Mouse (Mus musculus) neural tube, embryonic 13.5 days (tissue): ENCODE results near the gene Tle2. TPM values are rescaled to one million over a fixed set of nuclear protein-coding genes. Genes with fewer than 3 reads are reported as not detected.
A peak's percentile ranks its signal among the peaks of the same experiment; 100 is the strongest.

Experiments
- ATAC-seq: fragments of 200-750 bp; cut with Nextera tagmentation; 2 replicates; pipeline ENCODE4 v1.8.0; 2017; ENCODE audit warnings: low read depth, mild to moderate bottlenecking, moderate TSS enrichment, moderate library complexity
- H3K27ac ChIP-seq: fragments of 300-500 bp; sonication (generic); replicated peaks from 2 replicates; pipeline ENCODE4 v1.5.1; 2015; ENCODE audit warnings: moderate library complexity, mild to moderate bottlenecking, inconsistent platforms
- H3K27me3 ChIP-seq: fragments of 300-500 bp; sonication (generic); 2 replicates; pipeline ENCODE4 v1.6.1; 2015; ENCODE audit warnings: mild to moderate bottlenecking, inconsistent platforms
- H3K36me3 ChIP-seq: fragments of 300-500 bp; sonication (generic); 2 replicates; pipeline ENCODE4 v1.6.1; 2015; ENCODE audit warnings: mild to moderate bottlenecking, inconsistent platforms
- H3K4me1 ChIP-seq: fragments of 300-500 bp; sonication (generic); replicated peaks from 2 replicates; pipeline ENCODE4 v1.6.1; 2015; ENCODE audit warnings: inconsistent platforms
- H3K4me2 ChIP-seq: fragments of 300-500 bp; sonication (generic); 2 replicates; pipeline ENCODE4 v1.6.1; 2015; ENCODE audit warnings: inconsistent platforms, mild to moderate bottlenecking, moderate library complexity
- H3K4me3 ChIP-seq: fragments of 300-500 bp; sonication (generic); 2 replicates; pipeline ENCODE4 v1.5.1; 2015; ENCODE audit warnings: mild to moderate bottlenecking, inconsistent platforms
- H3K9ac ChIP-seq: fragments of 300-500 bp; sonication (generic); 2 replicates; pipeline ENCODE4 v1.6.1; 2015; ENCODE audit warnings: moderate library complexity, mild to moderate bottlenecking, inconsistent platforms
- H3K9me3 ChIP-seq: fragments of 300-500 bp; sonication (generic); 2 replicates; pipeline ENCODE4 v1.6.1; 2016; ENCODE audit warnings: inconsistent platforms
- WGBS: fragments of 180-500 bp; shearing (Covaris S2); methylation state at CpG from one replicate; pipeline ENCODE4 v1.1.7; 2015; 5-methylcytosine and 5-hydroxymethylcytosine counted together
- polyA plus RNA-seq: library from polyadenylated mRNA; unstranded; fragments of >200 nt; fragmentation: Nextera tagmentation; extraction: Ambion mirVana; gene quantifications from 2 replicates; pipeline ENCODE4 v1.2.1, GENCODE M21; 2015

Gene Tle2
- polyA plus RNA-seq, 1 experiment from 2014 or later: 32.9 TPM

DNA sequence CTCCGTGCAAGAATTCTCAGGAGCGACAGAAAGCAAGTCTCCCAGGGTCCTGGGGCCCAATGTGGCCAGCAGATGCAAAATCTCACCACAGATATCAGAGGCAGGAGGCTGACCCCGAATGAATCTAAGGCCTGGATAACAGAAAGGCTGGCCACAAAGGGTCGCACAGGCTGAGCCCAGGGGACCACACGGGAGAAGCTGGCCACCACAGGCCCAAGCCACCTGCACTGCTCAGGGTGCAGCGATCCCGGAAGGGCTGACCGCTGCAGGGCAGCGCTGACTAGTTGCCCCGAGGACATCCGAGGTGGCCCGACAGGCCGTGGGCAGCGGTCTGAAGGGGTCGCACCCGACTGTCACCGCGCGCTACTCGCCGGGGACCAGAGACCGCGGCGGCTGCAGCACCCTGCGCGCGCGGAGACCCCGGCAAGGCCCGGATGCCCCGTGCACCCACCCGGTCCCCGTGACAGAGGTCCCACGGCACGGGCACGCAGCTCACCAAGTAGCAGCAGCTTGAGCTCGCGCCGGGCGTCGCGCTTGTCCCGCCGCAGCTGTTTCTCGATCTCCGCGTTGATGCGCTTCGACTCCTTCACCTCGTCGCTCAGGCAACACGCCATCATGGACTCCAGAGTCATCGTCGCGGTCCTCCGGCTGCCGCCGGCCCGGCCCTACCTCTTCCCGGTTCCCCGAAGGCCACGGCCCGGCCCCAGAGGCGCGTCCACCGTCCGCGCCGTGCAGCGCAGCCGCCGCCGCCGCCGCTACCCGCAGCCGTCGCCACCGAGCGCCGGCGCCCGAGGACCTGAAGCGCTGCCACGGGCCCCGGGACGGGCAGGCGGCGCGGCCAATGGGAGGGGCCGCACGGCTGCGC, 29.8 kb upstream of the Tle2 start:
- H3K4me2 ChIP-seq: peak overlapping the region; percentile 99
- peak overlapping the region; percentile 89 for H3K27ac ChIP-seq
- 0 out of 2 replicates have a peak, but pooled peaks cover 3% of the 10 kb centered on the region for H3K27me3 ChIP-seq
- WGBS: under 1% methylated on average over 91 of the region's 93 CpGs
- no peaks in the 10 kb centered on the region for H3K9me3 ChIP-seq
- peak; percentile 21 for ATAC-seq
- peak overlapping the region; percentile 94 for H3K4me3 ChIP-seq
- peaks cover 42% of the 10 kb centered on the region for H3K4me1 ChIP-seq
- no peaks in the 10 kb centered on the region for H3K36me3 ChIP-seq
- H3K9ac ChIP-seq: peak overlapping the region; percentile 98

GRCm38 (mm10) chr10:81545161-81545747, 29.1 kb upstream of the Tle2 start, which contains the start of gene Gna11:
Gene Gna11 (minus strand): TSS chr10:81545190.
- Histone ChIP-seq H3K9ac (peak within 1 kb of the TSS; percentile 98), H3K27ac (peak within 1 kb of the TSS; percentile 94), H3K9me3 (no peaks in the 10 kb centered on the region), H3K4me2 (peak within 1 kb of the TSS; percentile 99), H3K36me3 (no peaks in the 10 kb centered on the region), H3K27me3 (0 out of 2 replicates have a peak, but pooled peaks cover 3% of the 10 kb centered on the region), H3K4me3 (peak within 1 kb of the TSS; percentile 94), H3K4me1 (peaks cover 42% of the 10 kb centered on the region)
- 2% methylated on average over 35 of the region's 59 CpGs for WGBS
- peak; percentile 96 for ATAC-seq

GRCm38 (mm10) chr10:81546332-81546731, 28.0 kb upstream of the Tle2 start:
- no peaks in the 10 kb centered on the region for H3K9me3 ChIP-seq
- no peak for ATAC-seq
- H3K4me1 ChIP-seq: peaks cover 35% of the 10 kb centered on the region
- WGBS: 85% methylated on average over 5 of the region's 5 CpGs
- no peak overlapping the region for H3K4me3 ChIP-seq
- H3K36me3 ChIP-seq: no peaks in the 10 kb centered on the region
- no peak overlapping the region for H3K4me2 ChIP-seq
- H3K9ac ChIP-seq: peak overlapping the region; percentile 49; the same call in 1 of the 2 replicates
- peak overlapping the region; percentile 28; the same call in 1 of the 2 replicates for H3K27ac ChIP-seq
- H3K27me3 ChIP-seq: 0 out of 2 replicates have a peak, but pooled peaks cover 3% of the 10 kb centered on the region

GRCm38 (mm10) chr10:81546788-81547571, 27.4 kb upstream of the Tle2 start:
- no peak overlapping the region for H3K4me3 ChIP-seq
- no peak for ATAC-seq
- H3K27me3 ChIP-seq: 0 out of 2 replicates have a peak, but pooled peaks cover 3% of the 10 kb centered on the region
- no peaks in the 10 kb centered on the region for H3K36me3 ChIP-seq
- WGBS: 91% methylated on average over 13 of the region's 13 CpGs
- no peak overlapping the region for H3K27ac ChIP-seq
- peak overlapping the region; percentile 49; the same call in 1 of the 2 replicates for H3K9ac ChIP-seq
- H3K9me3 ChIP-seq: no peaks in the 10 kb centered on the region
- H3K4me2 ChIP-seq: no peak overlapping the region
- H3K4me1 ChIP-seq: peaks cover 29% of the 10 kb centered on the region

DNA sequence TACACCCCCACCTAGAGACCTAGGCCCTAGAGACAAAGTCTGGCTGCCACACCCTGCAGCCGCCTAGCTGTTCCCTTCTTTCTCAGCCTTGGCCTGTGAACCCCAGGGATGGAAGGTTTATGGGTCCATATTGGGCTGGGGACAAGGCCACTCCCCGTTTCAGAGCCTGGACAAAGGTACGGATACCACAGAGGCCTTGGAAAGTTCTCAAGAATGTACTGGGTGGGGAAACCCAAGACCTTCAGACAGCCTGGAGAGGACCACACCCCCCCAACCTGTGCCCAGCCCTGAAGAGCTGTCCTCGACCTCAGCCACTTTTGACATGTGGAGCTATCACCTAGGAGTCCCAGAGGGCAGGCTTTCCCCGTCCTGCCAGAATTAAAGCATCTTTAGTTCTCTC, 25.4 kb upstream of the Tle2 start:
- Histone ChIP-seq H3K9me3 (no peaks in the 10 kb centered on the region), H3K4me2 (no peak overlapping the region), H3K4me1 (peaks cover 9% of the 10 kb centered on the region), H3K9ac (peak overlapping the region; percentile 22; the same call in 1 of the 2 replicates), H3K4me3 (no peak overlapping the region), H3K27ac (no peak overlapping the region), H3K36me3 (no peaks in the 10 kb centered on the region), H3K27me3 (0 out of 2 replicates have a peak, but pooled peaks cover 3% of the 10 kb centered on the region)
- ATAC-seq: no peak
- WGBS: 69% methylated on average over 5 of the region's 5 CpGs

GRCm38 (mm10) chr10:81550257-81550656, 24.1 kb upstream of the Tle2 start:
- Histone ChIP-seq H3K27me3 (0 out of 2 replicates have a peak, but pooled peaks cover 3% of the 10 kb centered on the region), H3K9me3 (no peaks in the 10 kb centered on the region), H3K36me3 (no peaks in the 10 kb centered on the region), H3K9ac (no peak overlapping the region), H3K27ac (no peak overlapping the region), H3K4me2 (no peak overlapping the region), H3K4me1 (0 out of 2 replicates have a peak, but pooled peaks cover 4% of the 10 kb centered on the region), H3K4me3 (no peak overlapping the region)
- ATAC-seq: no peak
- 14% methylated on average over 7 of the region's 7 CpGs for WGBS

DNA sequence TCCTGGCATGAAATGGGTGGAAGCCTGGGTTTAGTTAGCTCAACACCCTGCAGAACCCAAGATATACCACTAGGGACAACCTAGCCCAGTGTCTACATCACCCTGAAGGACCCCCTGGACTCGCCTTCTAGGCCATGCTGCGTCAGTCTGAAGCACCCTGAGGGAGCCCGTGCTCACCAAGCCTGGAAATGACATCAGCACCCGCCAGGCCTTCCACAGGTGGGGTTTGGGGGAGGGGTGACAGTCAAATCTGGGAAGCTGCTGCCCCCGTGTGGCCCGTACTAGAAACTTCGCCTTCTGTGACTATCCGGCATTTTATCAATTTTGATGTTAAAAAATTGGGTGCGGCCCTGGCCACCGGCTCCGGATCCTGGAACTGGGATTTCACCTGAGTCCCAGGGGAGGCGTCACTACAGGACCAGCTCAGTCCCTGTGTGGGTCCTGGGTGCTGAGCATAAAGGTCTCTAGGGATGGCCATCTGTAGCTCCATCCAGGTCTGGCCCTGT, 22.7 kb upstream of the Tle2 start:
- ATAC-seq: peak; percentile 86

GRCm38 (mm10) chr10:81553232-81553631, 21.1 kb upstream of the Tle2 start:
- Histone ChIP-seq H3K9me3 (no peaks in the 10 kb centered on the region), H3K9ac (no peak overlapping the region), H3K27me3 (0 out of 2 replicates have a peak, but pooled peaks cover 3% of the 10 kb centered on the region), H3K27ac (no peak overlapping the region), H3K4me2 (no peak overlapping the region), H3K4me1 (no peaks in the 10 kb centered on the region), H3K36me3 (no peaks in the 10 kb centered on the region), H3K4me3 (no peak overlapping the region)
- ATAC-seq: no peak
- 86% methylated on average over 5 of the region's 5 CpGs for WGBS

More for the DNA sequence above, 22.7 kb upstream of the Tle2 start:
- Histone ChIP-seq H3K4me3 (no peak overlapping the region), H3K9ac (no peak overlapping the region), H3K27ac (peak overlapping the region; percentile 30; the same call in 1 of the 2 replicates), H3K9me3 (no peaks in the 10 kb centered on the region), H3K27me3 (0 out of 2 replicates have a peak, but pooled peaks cover 3% of the 10 kb centered on the region), H3K4me2 (no peak overlapping the region), H3K36me3 (no peaks in the 10 kb centered on the region), H3K4me1 (no peaks in the 10 kb centered on the region)
- 7% methylated on average over 12 of the region's 12 CpGs for WGBS

- H3K27me3 ChIP-seq: 0 out of 2 replicates have a peak, but pooled peaks cover 3% of the 10 kb centered on the region
- H3K4me2 ChIP-seq: no peak overlapping the region
- ATAC-seq: no peak
- H3K36me3 ChIP-seq: no peaks in the 10 kb centered on the region
- H3K9ac ChIP-seq: no peak overlapping the region
- H3K9me3 ChIP-seq: no peaks in the 10 kb centered on the region
- WGBS: 84% methylated on average over 6 of the region's 6 CpGs
- no peak overlapping the region for H3K27ac ChIP-seq
- no peak overlapping the region for H3K4me3 ChIP-seq
- peaks cover 6% of the 10 kb centered on the region for H3K4me1 ChIP-seq
These were observed 20.3 kb upstream of the Tle2 start for GRCm38 (mm10) chr10:81553807-81554755.

DNA sequence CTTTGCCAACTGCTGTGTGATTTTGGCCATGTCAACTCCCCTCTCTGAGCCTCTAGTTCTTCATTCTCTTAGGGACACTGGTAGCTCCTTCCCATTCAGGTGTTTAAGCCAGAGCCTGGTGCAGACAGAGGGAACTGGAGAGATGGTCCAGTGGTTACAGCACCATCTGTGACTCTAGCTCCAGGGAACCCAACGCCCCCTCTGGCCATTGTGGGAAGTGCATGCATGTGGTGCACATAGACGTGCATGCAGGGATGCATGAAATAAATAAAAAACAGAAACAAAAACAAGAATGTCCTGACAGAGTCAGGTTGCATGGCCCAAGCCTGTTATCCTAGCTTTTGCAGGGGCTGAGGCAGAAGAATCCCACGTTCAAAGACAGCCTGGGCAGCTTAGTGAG, 18.1 kb upstream of the Tle2 start:
- H3K27ac ChIP-seq: no peak overlapping the region
- H3K4me1 ChIP-seq: peaks cover 18% of the 10 kb centered on the region
- ATAC-seq: no peak
- 66% methylated on average over 3 of the region's 3 CpGs for WGBS
- no peaks in the 10 kb centered on the region for H3K27me3 ChIP-seq
- no peak overlapping the region for H3K4me3 ChIP-seq
- H3K9ac ChIP-seq: no peak overlapping the region
- no peaks in the 10 kb centered on the region for H3K9me3 ChIP-seq
- H3K4me2 ChIP-seq: no peak overlapping the region
- H3K36me3 ChIP-seq: 0 out of 2 replicates have a peak, but pooled peaks cover 2% of the 10 kb centered on the region
